Mouse (Mus musculus): ENCODE measurements at regions not wholly inside any gene's neighbourhood (a gene's known extent, or its start where the extent isn't known, plus 50 kb on each side); places are given as distances from the start of the nearest gene placed in this dataset.

DNA sequence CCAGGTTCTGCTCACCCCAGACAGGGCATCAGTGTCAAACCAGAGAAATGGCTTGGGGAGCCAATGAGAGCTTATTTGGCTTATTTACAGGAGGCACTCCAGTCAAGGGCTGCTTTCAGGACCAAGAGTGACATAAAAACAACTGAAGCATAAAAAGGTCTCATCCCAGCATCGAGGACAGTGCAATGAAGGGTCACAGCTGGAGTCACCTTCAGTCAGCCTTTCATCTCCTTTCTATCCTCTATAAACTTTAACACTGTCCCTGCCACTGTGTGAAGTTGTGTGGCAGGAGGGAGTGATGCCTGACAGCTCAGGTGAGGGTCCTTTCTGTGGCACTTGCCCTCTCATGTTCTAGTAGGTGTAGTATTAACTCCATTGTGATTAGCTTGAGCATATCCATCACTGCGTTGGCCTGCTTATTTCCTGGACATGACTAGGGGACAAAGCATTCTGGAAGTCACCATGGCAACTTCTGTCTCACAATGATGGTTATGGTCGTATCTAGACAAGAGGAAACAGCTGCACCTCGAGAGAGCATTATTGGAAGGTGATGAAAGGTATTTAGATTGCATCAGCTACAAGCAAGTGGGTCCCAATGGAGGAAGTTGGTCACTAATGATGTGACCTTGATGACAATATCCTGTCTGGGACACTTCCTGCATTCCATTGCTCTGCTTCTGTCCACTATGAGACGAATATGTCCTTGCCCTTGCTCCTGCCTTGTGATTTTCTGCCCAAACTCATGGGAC, 87.8 kb upstream of the Enpp6 start:
- no peak for DNase-seq (ENCODE audit: low spot score in 2 of 2)
- TF ChIP-seq CTCF (conservative IDR thresholded peaks at IDR 0.05): no peak
- no peak overlapping the region for H3K4me3 ChIP-seq

DNA sequence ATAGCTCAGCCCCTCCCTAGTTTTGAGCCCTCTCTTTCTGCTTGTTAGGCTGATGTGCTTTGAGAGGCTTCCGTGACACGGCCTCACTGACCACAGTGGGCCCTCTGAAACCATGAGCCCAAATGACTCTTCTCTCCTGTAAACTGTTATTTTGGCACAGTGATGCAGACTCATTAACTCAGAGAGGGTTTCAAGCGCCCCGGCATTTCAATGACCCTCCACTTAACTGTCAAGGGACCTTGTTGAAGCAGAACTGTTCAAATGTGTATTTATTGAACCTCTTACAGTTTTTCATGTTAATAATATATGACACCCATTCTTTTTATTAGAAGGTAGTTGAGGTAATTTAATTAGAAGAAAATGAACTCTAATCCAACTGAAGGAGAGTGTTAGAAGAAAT, 85.9 kb upstream of the Enpp6 start:
- Histone ChIP-seq H3K27ac (no peak overlapping the region), H3K4me3 (no peak overlapping the region)
- TF ChIP-seq CTCF (conservative IDR thresholded peaks at IDR 0.05): no peak
- DNase-seq (ENCODE audit: low spot score in 2 of 2): no peak

More for the DNA sequence above, 87.8 kb upstream of the Enpp6 start:
- no peak overlapping the region for H3K27ac ChIP-seq

- no peak for DNase-seq (ENCODE audit: low spot score in 2 of 2)
- H3K4me3 ChIP-seq: no peak overlapping the region
- H3K27ac ChIP-seq: no peak overlapping the region
- TF ChIP-seq CTCF (conservative IDR thresholded peaks at IDR 0.05): no peak
Observed at GRCm38 (mm10) chr8:46904731-46905130, 82.0 kb upstream of the Enpp6 start.

GRCm38 (mm10) chr8:46907390-46907789, 79.3 kb upstream of the Enpp6 start:
- H3K4me3 ChIP-seq: no peak overlapping the region
- no peak for TF ChIP-seq CTCF (conservative IDR thresholded peaks at IDR 0.05)
- H3K27ac ChIP-seq: no peak overlapping the region
- DNase-seq (ENCODE audit: low spot score in 2 of 2): no peak

DNA sequence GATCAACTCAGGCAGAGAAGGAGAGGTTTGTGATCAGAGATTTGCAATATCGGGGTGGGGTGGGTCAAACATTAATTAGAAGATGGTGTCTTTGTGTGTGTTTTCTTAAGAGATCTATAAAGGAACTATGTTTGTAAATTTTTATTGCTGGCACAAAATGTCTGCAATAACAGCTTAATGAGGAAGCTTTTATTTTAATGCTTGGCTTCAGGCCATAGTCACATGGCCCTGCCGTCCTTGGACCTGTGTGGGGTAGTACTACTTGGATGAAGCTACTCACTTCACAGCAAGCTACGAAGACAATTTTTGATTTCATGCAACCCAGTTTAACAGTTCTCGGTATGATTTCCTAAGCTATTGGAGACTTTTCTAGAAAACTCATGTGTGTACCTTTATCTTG, 78.5 kb upstream of the Enpp6 start:
- no peak for DNase-seq (ENCODE audit: low spot score in 2 of 2)
- no peak overlapping the region for H3K27ac ChIP-seq
- no peak for TF ChIP-seq CTCF (conservative IDR thresholded peaks at IDR 0.05)
- H3K4me3 ChIP-seq: no peak overlapping the region

GRCm38 (mm10) chr8:46913956-46914355, 72.7 kb upstream of the Enpp6 start:
- TF ChIP-seq CTCF (conservative IDR thresholded peaks at IDR 0.05): no peak
- Histone ChIP-seq H3K4me3 (no peak overlapping the region), H3K27ac (no peak overlapping the region)
- no peak for DNase-seq (ENCODE audit: low spot score in 2 of 2)

DNA sequence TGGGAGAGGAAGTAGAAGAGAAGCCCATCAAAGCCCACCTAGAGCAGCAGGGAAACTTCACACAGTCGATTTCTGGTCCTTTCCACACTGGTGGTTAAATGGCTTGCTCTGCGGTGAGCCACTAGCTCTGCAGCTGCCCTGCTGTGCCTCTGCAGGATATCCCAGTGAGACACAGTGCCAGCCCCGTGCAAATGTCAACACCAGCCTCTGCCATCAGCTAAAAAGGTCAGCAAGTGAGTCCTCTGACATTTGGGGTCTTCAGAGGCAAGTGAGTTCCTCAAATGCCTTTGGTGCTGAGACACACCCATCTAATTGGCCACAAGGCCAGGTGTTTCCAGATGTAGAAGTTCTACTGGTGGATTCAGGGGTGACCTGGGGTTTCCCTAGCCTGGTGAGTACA, 66.6 kb upstream of the Enpp6 start:
- H3K27ac ChIP-seq: no peak overlapping the region
- DNase-seq (ENCODE audit: low spot score in 2 of 2): no peak
- H3K4me3 ChIP-seq: no peak overlapping the region
- TF ChIP-seq CTCF (conservative IDR thresholded peaks at IDR 0.05): no peak

- no peak for TF ChIP-seq CTCF (conservative IDR thresholded peaks at IDR 0.05)
- no peak overlapping the region for H3K27ac ChIP-seq
- DNase-seq (ENCODE audit: low spot score in 2 of 2): no peak
- no peak overlapping the region for H3K4me3 ChIP-seq
Observed at GRCm38 (mm10) chr8:46921075-46921474, 65.6 kb upstream of the Enpp6 start.

DNA sequence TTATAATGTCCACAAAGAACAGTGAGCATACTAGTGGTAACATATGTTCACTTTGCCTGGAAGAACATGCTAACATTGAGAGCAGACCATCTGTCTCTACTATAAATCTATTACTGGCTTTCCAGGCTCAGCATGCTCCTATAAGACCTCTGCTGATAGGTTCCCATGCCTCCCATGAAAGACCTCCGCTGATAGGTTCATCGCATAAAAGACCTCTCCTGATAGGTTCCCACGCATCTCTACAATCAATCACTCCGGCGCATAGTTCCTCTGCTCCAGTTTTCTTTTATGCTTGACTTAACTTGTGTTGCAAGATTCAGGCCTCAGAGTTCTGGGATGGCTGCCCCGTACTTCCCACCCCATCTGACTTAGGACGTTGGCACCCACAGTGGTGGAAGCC, 65.1 kb upstream of the Enpp6 start:
- DNase-seq (ENCODE audit: low spot score in 2 of 2): no peak
- no peak overlapping the region for H3K27ac ChIP-seq
- no peak for TF ChIP-seq CTCF (conservative IDR thresholded peaks at IDR 0.05)
- H3K4me3 ChIP-seq: no peak overlapping the region

DNA sequence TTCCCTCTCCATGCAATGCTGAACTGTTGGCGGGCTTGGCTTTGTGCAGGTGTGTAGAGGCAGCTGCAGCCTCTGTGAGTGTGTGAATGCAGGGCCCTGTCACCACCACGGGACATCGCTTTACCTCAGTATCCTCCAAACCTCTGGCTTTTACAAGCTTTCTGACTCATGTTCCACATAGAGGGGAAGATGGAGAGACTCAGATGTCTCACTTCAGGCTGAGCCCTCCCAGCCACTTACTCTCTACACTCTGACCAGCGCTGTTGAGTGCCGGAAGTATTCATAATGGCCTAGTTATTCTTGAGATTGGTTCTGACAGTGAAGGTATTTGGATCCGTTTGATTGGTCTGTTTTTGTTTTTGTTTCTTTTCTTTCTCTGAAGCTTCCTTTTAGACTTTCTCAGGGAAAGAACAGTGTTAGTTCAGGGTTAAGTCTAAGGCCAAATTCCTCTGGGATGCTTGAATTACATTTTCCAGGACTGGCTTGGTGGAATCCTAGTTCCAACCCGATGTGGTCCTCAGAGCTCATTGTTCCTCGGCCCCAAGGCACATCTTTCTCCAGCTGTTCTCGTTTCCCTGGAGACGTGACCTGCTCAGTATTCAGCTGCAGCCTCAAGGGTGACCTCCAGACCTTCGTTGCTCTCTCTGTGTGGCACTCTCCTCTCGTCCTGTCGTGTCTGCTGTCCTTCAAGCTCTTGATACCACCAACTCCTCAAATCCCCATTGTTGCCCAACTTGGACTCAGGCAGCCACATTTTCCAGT, 61.7 kb upstream of the Enpp6 start:
- no peak for DNase-seq (ENCODE audit: low spot score in 2 of 2)
- no peak overlapping the region for H3K4me3 ChIP-seq
- H3K27ac ChIP-seq: no peak overlapping the region
- TF ChIP-seq CTCF (conservative IDR thresholded peaks at IDR 0.05): no peak

GRCm38 (mm10) chr8:46928718-46929117, 58.0 kb upstream of the Enpp6 start:
- TF ChIP-seq CTCF (conservative IDR thresholded peaks at IDR 0.05): no peak
- no peak overlapping the region for H3K27ac ChIP-seq
- H3K4me3 ChIP-seq: no peak overlapping the region
- no peak for DNase-seq (ENCODE audit: low spot score in 2 of 2)

DNA sequence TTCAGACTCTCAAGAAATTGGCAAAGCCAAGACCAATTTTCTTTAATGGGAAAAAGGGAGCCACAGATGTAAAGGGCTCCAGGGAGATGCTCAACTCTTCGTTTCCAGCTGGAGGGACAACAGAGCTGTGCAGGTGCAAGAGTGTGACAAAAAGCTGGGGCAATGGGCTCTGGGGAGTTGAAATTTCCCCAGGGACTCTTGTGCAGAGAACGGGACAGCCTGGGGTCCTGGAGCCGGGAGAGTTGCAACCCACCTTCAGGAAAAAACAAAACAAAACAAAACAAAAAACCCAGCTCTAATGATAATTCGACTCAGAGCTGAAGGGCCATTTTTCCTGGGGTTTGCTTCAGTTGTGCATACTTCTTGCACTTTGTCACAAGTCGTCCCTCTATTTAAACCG, 57.0 kb upstream of the Enpp6 start:
- no peak for TF ChIP-seq CTCF (conservative IDR thresholded peaks at IDR 0.05)
- no peak for DNase-seq (ENCODE audit: low spot score in 2 of 2)
- H3K4me3 ChIP-seq: no peak overlapping the region
- H3K27ac ChIP-seq: no peak overlapping the region

- TF ChIP-seq CTCF (conservative IDR thresholded peaks at IDR 0.05): no peak
- Histone ChIP-seq H3K4me3 (no peak overlapping the region), H3K27ac (no peak overlapping the region)
- no peak for DNase-seq (ENCODE audit: low spot score in 2 of 2)
Observed at GRCm38 (mm10) chr8:46931267-46931666, 55.4 kb upstream of the Enpp6 start.

GRCm38 (mm10) chr8:46933256-46933655, 53.4 kb upstream of the Enpp6 start:
- TF ChIP-seq CTCF (conservative IDR thresholded peaks at IDR 0.05): no peak
- no peak for DNase-seq (ENCODE audit: low spot score in 2 of 2)
- Histone ChIP-seq H3K27ac (no peak overlapping the region), H3K4me3 (no peak overlapping the region)

Data from layer of hippocampus, adult 2 months (tissue).